Mouse (Mus musculus) hindbrain, embryonic 12.5 days (tissue): Measurements from ENCODE around the gene Ago1. TPM values are rescaled to one million over a fixed set of nuclear protein-coding genes. Genes with fewer than 3 reads are reported as not detected.
A peak's percentile ranks its signal among the peaks of the same experiment; 100 is the strongest.

Experiments used
- ATAC-seq: fragments of 200-750 bp; cut with Nextera tagmentation; 2 replicates; pipeline ENCODE4 v1.8.0; 2017; ENCODE audit warnings: moderate TSS enrichment; ENCODE audit not compliant: low FRiP score
- H3K27ac ChIP-seq: fragments of 300-500 bp; sonication (generic); 2 replicates; pipeline ENCODE4 v1.5.1; 2016; ENCODE audit warnings: mild to moderate bottlenecking
- H3K27me3 ChIP-seq: fragments of 300-500 bp; sonication (generic); 2 replicates; pipeline ENCODE4 v1.6.1; 2016; ENCODE audit warnings: mild to moderate bottlenecking
- H3K36me3 ChIP-seq: fragments of 300-500 bp; sonication (generic); 2 replicates; pipeline ENCODE4 v1.6.1; 2016; ENCODE audit warnings: mild to moderate bottlenecking
- H3K4me1 ChIP-seq: fragments of 300-500 bp; sonication (generic); 2 replicates; pipeline ENCODE4 v1.6.1; 2016
- H3K4me2 ChIP-seq: fragments of 300-500 bp; sonication (generic); replicated peaks from 2 replicates; pipeline ENCODE4 v1.6.1; 2016; ENCODE audit warnings: mild to moderate bottlenecking
- H3K4me3 ChIP-seq: fragments of 300-500 bp; sonication (generic); 2 replicates; pipeline ENCODE4 v1.5.1; 2016; ENCODE audit warnings: mild to moderate bottlenecking
- H3K9ac ChIP-seq: fragments of 300-500 bp; sonication (generic); 2 replicates; pipeline ENCODE4 v1.6.1; 2016; ENCODE audit warnings: mild to moderate bottlenecking, moderate library complexity
- H3K9me3 ChIP-seq: fragments of 300-500 bp; sonication (generic); replicated peaks from 2 replicates; pipeline ENCODE4 v1.6.1; 2016; ENCODE audit warnings: mild to moderate bottlenecking
- WGBS: fragments of 180-500 bp; shearing (Covaris S2); methylation state at CpG from one replicate; pipeline ENCODE4 v1.1.7; 2016; 5-methylcytosine and 5-hydroxymethylcytosine counted together
- polyA plus RNA-seq: library from polyadenylated mRNA; unstranded; fragments of >200 nt; fragmentation: Nextera tagmentation; extraction: Ambion mirVana; gene quantifications from 2 replicates; pipeline ENCODE4 v1.2.1, GENCODE M21; 2016

Ago1 gene
- polyA plus RNA-seq, 1 experiment from 2014 or later = 20.5 TPM

- 96% methylated on average over 2 of the region's 2 CpGs for WGBS
- no peak overlapping the region for H3K27ac ChIP-seq
- peaks cover 33% of the 10 kb centered on the region for H3K36me3 ChIP-seq
- H3K4me1 ChIP-seq = peaks cover 3% of the 10 kb centered on the region; the same call in 1 of the 2 replicates
- H3K4me2 ChIP-seq = no peak overlapping the region
- H3K9me3 ChIP-seq = no peaks in the 10 kb centered on the region
- ATAC-seq = no peak
- H3K9ac ChIP-seq = no peak overlapping the region
- H3K4me3 ChIP-seq = no peak overlapping the region
- no peaks in the 10 kb centered on the region for H3K27me3 ChIP-seq
Measured at GRCm38 (mm10) chr4:126434094-126434493, 34.3 kb downstream of the Ago1 start.

- Histone ChIP-seq H3K9me3 (no peaks in the 10 kb centered on the region), H3K9ac (no peak overlapping the region), H3K4me2 (no peak overlapping the region), H3K36me3 (peaks cover 24% of the 10 kb centered on the region), H3K4me1 (peaks cover 10% of the 10 kb centered on the region), H3K27me3 (no peaks in the 10 kb centered on the region), H3K27ac (no peak overlapping the region), H3K4me3 (no peak overlapping the region)
- ATAC-seq = no peak
- WGBS = 86% methylated on average over 4 of the region's 4 CpGs
Measured at GRCm38 (mm10) chr4:126433175-126433574, 35.2 kb downstream of the Ago1 start.

GRCm38 (mm10) chr4:126431746-126432145 is 36.6 kb downstream of the Ago1 start:
- Histone ChIP-seq H3K4me2 (no peak overlapping the region), H3K4me3 (no peak overlapping the region), H3K36me3 (0 out of 2 replicates have a peak, but pooled peaks cover 12% of the 10 kb centered on the region), H3K9ac (no peak overlapping the region), H3K9me3 (no peaks in the 10 kb centered on the region), H3K4me1 (peaks cover 10% of the 10 kb centered on the region), H3K27ac (no peak overlapping the region), H3K27me3 (no peaks in the 10 kb centered on the region)
- 92% methylated on average over 4 of the region's 4 CpGs for WGBS
- ATAC-seq = no peak

GRCm38 (mm10) chr4:126429347-126430079 is 38.9 kb downstream of the Ago1 start, which contains the start of gene Ago3:
Gene Ago3, minus strand, starts transcription at chr4:126429556.
- 0% methylated on average over 51 of the region's 65 CpGs for WGBS
- Histone ChIP-seq H3K27me3 (no peaks in the 10 kb centered on the region), H3K9me3 (no peaks in the 10 kb centered on the region), H3K4me1 (peaks cover 10% of the 10 kb centered on the region), H3K9ac (peak within 1 kb of the TSS; percentile 80), H3K4me3 (peak within 1 kb of the TSS; percentile 67), H3K27ac (peak within 1 kb of the TSS; percentile 91), H3K36me3 (no peaks in the 10 kb centered on the region), H3K4me2 (peak within 1 kb of the TSS; percentile 92)
- peak; percentile 94 for ATAC-seq

GRCm38 (mm10) chr4:126428682-126429346 is 39.6 kb downstream of the Ago1 start:
- Histone ChIP-seq H3K27ac (peak overlapping the region; percentile 91), H3K9ac (peak overlapping the region; percentile 80), H3K4me1 (peaks cover 10% of the 10 kb centered on the region), H3K9me3 (no peaks in the 10 kb centered on the region), H3K4me2 (peak overlapping the region; percentile 92), H3K27me3 (no peaks in the 10 kb centered on the region), H3K36me3 (no peaks in the 10 kb centered on the region), H3K4me3 (peak overlapping the region; percentile 67)
- WGBS = 2% methylated on average over 24 of the region's 24 CpGs
- peak; percentile 1 for ATAC-seq

- Histone ChIP-seq H3K9me3 (no peaks in the 10 kb centered on the region), H3K36me3 (no peaks in the 10 kb centered on the region)
- WGBS = 93% methylated on average over 2 of the region's 2 CpGs
Measured at GRCm38 (mm10) chr4:126423866-126424265, 44.5 kb downstream of the Ago1 start.

GRCm38 (mm10) chr4:126415707-126416106 is 52.7 kb downstream of the Ago1 start:
- no peak overlapping the region for H3K4me3 ChIP-seq
- no peak for ATAC-seq
- H3K4me2 ChIP-seq = no peak overlapping the region
- no peaks in the 10 kb centered on the region for H3K27me3 ChIP-seq
- H3K4me1 ChIP-seq = no peaks in the 10 kb centered on the region
- H3K27ac ChIP-seq = no peak overlapping the region
- H3K9me3 ChIP-seq = no peaks in the 10 kb centered on the region
- H3K36me3 ChIP-seq = 0 out of 2 replicates have a peak, but pooled peaks cover 3% of the 10 kb centered on the region
- H3K9ac ChIP-seq = no peak overlapping the region

More at GRCm38 (mm10) chr4:126423866-126424265, 44.5 kb downstream of the Ago1 start:
- Histone ChIP-seq H3K27me3 (no peaks in the 10 kb centered on the region), H3K4me1 (peaks cover 6% of the 10 kb centered on the region), H3K9ac (no peak overlapping the region), H3K4me2 (no peak overlapping the region), H3K4me3 (no peak overlapping the region), H3K27ac (no peak overlapping the region)
- no peak for ATAC-seq

- WGBS = 95% methylated on average over 3 of the region's 3 CpGs
- no peak overlapping the region for H3K9ac ChIP-seq
- no peaks in the 10 kb centered on the region for H3K4me1 ChIP-seq
- no peaks in the 10 kb centered on the region for H3K27me3 ChIP-seq
- H3K4me3 ChIP-seq = no peak overlapping the region
- peaks cover 4% of the 10 kb centered on the region; the same call in 1 of the 2 replicates for H3K36me3 ChIP-seq
- no peak overlapping the region for H3K4me2 ChIP-seq
- no peak overlapping the region for H3K27ac ChIP-seq
- H3K9me3 ChIP-seq = no peaks in the 10 kb centered on the region
- ATAC-seq = no peak
Measured at GRCm38 (mm10) chr4:126412526-126412925, 55.9 kb downstream of the Ago1 start.

Other genes starting within 250 kb of the Ago1 start
- 143 and 150 TPM in 2 replicates for gene Map7d1, start 212.2 kb downstream of the Ago1 start, polyA plus RNA-seq
- 109 and 113 TPM in 2 replicates for gene Trappc3, start 206.3 kb downstream of the Ago1 start, polyA plus RNA-seq
- gene Col8a2, start 181.8 kb downstream of the Ago1 start, polyA plus RNA-seq = 50.1 and 56.7 TPM in 2 replicates
- 65.2 and 74.3 TPM in 2 replicates for gene Adprhl2, start 146.9 kb downstream of the Ago1 start, polyA plus RNA-seq
- gene Tekt2, start 142.9 kb downstream of the Ago1 start, polyA plus RNA-seq = 6.3 and 6.7 TPM in 2 replicates
- 21.6 and 22.2 TPM in 2 replicates for gene Ago3, start 39.0 kb downstream of the Ago1 start, polyA plus RNA-seq
- gene Ago4, start 64.9 kb upstream of the Ago1 start, polyA plus RNA-seq = 8.0 and 8.2 TPM in 2 replicates
- gene Clspn, start 88.4 kb upstream of the Ago1 start, polyA plus RNA-seq = 23.5 and 27.2 TPM in 2 replicates
- gene 5730409E04Rik, start 141.2 kb upstream of the Ago1 start, polyA plus RNA-seq = 2.5 and 3.1 TPM in 2 replicates
- gene Psmb2, start 209.0 kb upstream of the Ago1 start, polyA plus RNA-seq = 393 and 431 TPM in 2 replicates